Mouse (Mus musculus): ENCODE measurements around the gene Olfr1510. TPM values are rescaled to one million over a fixed set of nuclear protein-coding genes. Genes with fewer than 3 reads are reported as not detected.

The Olfr1510 gene
- polyA plus RNA-seq, 1 experiment = not detected

GRCm38 (mm10) chr14:52379068-52379467, 35.1 kb downstream of the Olfr1510 start, which contains the start of gene Olfr1512:
Gene Olfr1512 (minus strand): TSS chr14:52379168.
- no peak within 1 kb of the TSS for H3K4me3 ChIP-seq (ENCODE audit: control insufficient read depth, low read depth, low read length)
- no peak within 1 kb of the TSS for H3K27ac ChIP-seq (ENCODE audit: control insufficient read depth, insufficient read depth, low read depth, low read length)
- TF ChIP-seq POLR2A (IDR thresholded peaks at IDR 0.05; ENCODE audit: control insufficient read depth, low read depth, low read length) (no peak), CTCF (IDR thresholded peaks at IDR 0.05; ENCODE audit: control insufficient read depth, insufficient read depth, insufficient replicate concordance, low read depth, low read length) (no peak)
- no peaks in the 10 kb centered on the region for H3K27me3 ChIP-seq (ENCODE audit: control insufficient read depth, insufficient read depth, low read length)
- no peaks in the 10 kb centered on the region for H3K4me1 ChIP-seq (ENCODE audit: control insufficient read depth, insufficient read depth, low read length)
- H3K36me3 ChIP-seq (ENCODE audit: control insufficient read depth, insufficient read depth, low read length) = no peaks in the 10 kb centered on the region

GRCm38 (mm10) chr14:52368741-52369140, 45.4 kb downstream of the Olfr1510 start:
- Histone ChIP-seq H3K27me3 (ENCODE audit: control insufficient read depth, insufficient read depth, low read length) (no peaks in the 10 kb centered on the region), H3K27ac (ENCODE audit: control insufficient read depth, insufficient read depth, low read depth, low read length) (no peak overlapping the region), H3K4me3 (ENCODE audit: control insufficient read depth, low read depth, low read length) (no peak overlapping the region), H3K36me3 (ENCODE audit: control insufficient read depth, insufficient read depth, low read length) (no peaks in the 10 kb centered on the region), H3K4me1 (ENCODE audit: control insufficient read depth, insufficient read depth, low read length) (no peaks in the 10 kb centered on the region)
- TF ChIP-seq CTCF (IDR thresholded peaks at IDR 0.05; ENCODE audit: control insufficient read depth, insufficient read depth, insufficient replicate concordance, low read depth, low read length) (no peak), POLR2A (IDR thresholded peaks at IDR 0.05; ENCODE audit: control insufficient read depth, low read depth, low read length) (no peak)

Other genes starting within 250 kb of the Olfr1510 start
- gene Supt16, start 217.0 kb downstream of the Olfr1510 start, polyA plus RNA-seq (2012; rRNA removed) = 9.0 and 12.2 TPM in 2 replicates
- 16.4 and 17.5 TPM in 2 replicates for gene Chd8, start 156.6 kb downstream of the Olfr1510 start, polyA plus RNA-seq (2012; rRNA removed)
- gene Tox4, start 135.2 kb downstream of the Olfr1510 start, polyA plus RNA-seq (2012; rRNA removed) = 41.5 and 47.3 TPM in 2 replicates
- gene Rab2b, start 134.8 kb downstream of the Olfr1510 start, polyA plus RNA-seq (2012; rRNA removed) = 16.5 and 20.0 TPM in 2 replicates
- gene Mettl3, start 109.2 kb downstream of the Olfr1510 start, polyA plus RNA-seq (2012; rRNA removed) = 7.8 and 9.6 TPM in 2 replicates
- gene Sall2, start 85.6 kb downstream of the Olfr1510 start, polyA plus RNA-seq (2012; rRNA removed) = 0.55 and 0.56 TPM in 2 replicates
- not detected in 2 replicates for gene Olfr1513, start 58.0 kb downstream of the Olfr1510 start, polyA plus RNA-seq (2012; rRNA removed)
- not detected in 2 replicates for gene Olfr1512, start 35.2 kb downstream of the Olfr1510 start, polyA plus RNA-seq (2012; rRNA removed)
- gene Olfr1511, start 17.0 kb downstream of the Olfr1510 start, polyA plus RNA-seq (2012; rRNA removed) = not detected in 2 replicates
- gene Olfr1509, start 28.6 kb upstream of the Olfr1510 start, polyA plus RNA-seq (2012; rRNA removed) = 2.4 and 2.8 TPM in 2 replicates
- gene Olfr1508, start 53.1 kb upstream of the Olfr1510 start, polyA plus RNA-seq (2012; rRNA removed) = not detected in 2 replicates
- not detected in 2 replicates for gene Olfr1507, start 81.4 kb upstream of the Olfr1510 start, polyA plus RNA-seq (2012; rRNA removed)